Mouse (Mus musculus): ENCODE measurements around the gene Gab1.

GRCm38 (mm10) chr8:80868801-80869323 is 11.5 kb downstream of the Gab1 start:
- TF ChIP-seq GATA1 (IDR thresholded peaks at IDR 0.05; ENCODE audit: low read length): peak; percentile 71
- TF ChIP-seq TAL1 (IDR thresholded peaks at IDR 0.05; ENCODE audit: low read length): 0 out of 3 replicates have a peak, but pooled peaks have one; percentile 7

Measured in erythroblast, embryonic 14.5 days (primary cell).